16 mouse cellular contexts compared by ENCODE assay signal in genomic region chr13:58920241-58920640, GRCm38 (mm10).
"Had no signal": no experiment of that assay in that cellular context is flagged by ENCODE, and none has a peak within 500 bp of the region (broad histone marks: within the 10 kb centered on the region; RNA-seq: fewer than 3 reads in every experiment).

No protein-coding gene starts in this region.

- H3K4me2 ChIP-seq: neural tube, embryonic 13.5 days; neural tube, embryonic 15.5 days; stomach, embryonic 15.5 days had no signal

- DNase-seq: retina, postnatal 1 day; right cerebral cortex, adult 18-20 months; right cerebral cortex, postnatal 14 days; right cerebral cortex, postnatal 25 days; right cerebral cortex, postnatal 4 days; spleen, adult 18-20 months; thymus, adult 18-20 months; thymus, adult 2 months; thymus, postnatal 14 days; thymus, postnatal 25 days; thymus, postnatal 36 days; thymus, postnatal 4 days had no signal

- H3K9ac ChIP-seq: neural tube, embryonic 13.5 days; neural tube, embryonic 15.5 days; stomach, embryonic 15.5 days had no signal

- H3K36me3 ChIP-seq: neural tube, embryonic 13.5 days; neural tube, embryonic 15.5 days; stomach, embryonic 15.5 days had no signal

- H3K27me3 ChIP-seq: neural tube, embryonic 13.5 days; neural tube, embryonic 15.5 days; stomach, embryonic 15.5 days had no signal

- H3K4me3 ChIP-seq: neural tube, embryonic 13.5 days; neural tube, embryonic 15.5 days; stomach, embryonic 15.5 days had no signal

- H3K9me3 ChIP-seq: neural tube, embryonic 13.5 days; neural tube, embryonic 15.5 days; stomach, embryonic 15.5 days had no signal

- H3K27ac ChIP-seq: neural tube, embryonic 13.5 days; neural tube, embryonic 15.5 days; stomach, embryonic 15.5 days; stomach, postnatal 0 days had no signal
